Mouse (Mus musculus) retina, postnatal 1 day (tissue): ENCODE measurements around the gene Sh3kbp1.

ENCODE experiments used
- DNase-seq: peaks from one replicate; pipeline ENCODE4 v3.0.0-alpha.2; 2012

The Sh3kbp1 gene

DNA sequence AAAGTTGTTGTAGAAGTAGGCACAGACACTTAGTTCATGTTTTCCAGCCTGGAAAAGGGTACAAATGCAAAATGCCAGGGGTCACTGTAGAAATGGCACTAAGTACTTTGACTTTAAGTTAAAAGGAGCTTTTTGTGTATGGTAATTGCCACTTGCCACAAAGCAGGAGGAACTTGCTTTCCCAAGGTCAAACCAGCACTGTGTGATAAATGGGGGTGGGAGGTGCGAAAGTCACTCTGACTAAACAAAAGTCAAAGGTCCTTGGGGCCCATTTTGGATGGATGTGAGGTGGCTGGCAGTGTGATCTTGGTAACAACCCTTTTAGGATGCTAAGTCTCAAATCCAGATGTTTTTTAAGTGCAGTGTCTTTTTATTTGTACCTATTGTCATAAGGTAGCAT lies 316.5 kb downstream of the Sh3kbp1 start:
- no peak for DNase-seq

DNA sequence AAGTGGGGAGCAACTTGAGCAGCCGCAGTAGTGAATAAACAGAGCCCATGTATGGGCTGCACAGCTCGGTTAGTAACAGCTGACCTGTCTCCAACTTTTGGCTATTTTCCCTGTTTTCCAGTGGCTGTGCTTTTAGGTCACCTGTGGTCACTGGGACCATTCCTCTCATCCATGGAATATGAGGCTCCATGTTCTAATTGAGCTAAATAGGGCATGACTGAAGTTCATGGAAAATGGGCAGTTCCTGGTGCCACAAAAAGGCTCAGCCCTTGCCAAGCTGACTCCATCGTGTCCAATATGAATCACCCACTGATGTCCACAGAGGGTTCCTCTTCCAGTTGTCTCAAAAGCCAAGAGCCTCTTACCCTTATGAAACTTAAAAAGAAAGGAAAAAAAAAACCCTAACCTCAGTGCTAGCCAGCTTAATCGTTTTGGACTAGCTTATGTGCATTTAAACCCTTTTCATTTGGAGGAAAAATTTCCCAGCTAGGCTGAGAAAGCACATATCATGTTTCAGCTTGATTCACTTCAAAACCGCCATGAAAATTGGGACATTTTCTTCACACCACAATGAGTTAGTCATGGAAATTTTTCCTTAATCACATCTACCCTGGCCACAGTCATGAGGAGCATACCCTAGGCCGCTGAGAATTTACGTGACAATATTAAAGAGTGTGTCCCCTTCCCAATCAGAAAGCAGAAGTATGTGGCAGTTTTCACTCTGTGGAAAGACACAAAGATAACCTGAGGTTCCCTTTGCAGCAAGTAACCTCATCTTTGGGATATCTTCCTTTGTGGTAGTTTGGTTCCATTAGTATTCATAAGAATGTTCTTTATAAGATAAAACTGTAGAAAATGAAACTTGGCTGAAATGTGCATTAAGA lies 326.7 kb downstream of the Sh3kbp1 start:
- DNase-seq: no peak

DNA sequence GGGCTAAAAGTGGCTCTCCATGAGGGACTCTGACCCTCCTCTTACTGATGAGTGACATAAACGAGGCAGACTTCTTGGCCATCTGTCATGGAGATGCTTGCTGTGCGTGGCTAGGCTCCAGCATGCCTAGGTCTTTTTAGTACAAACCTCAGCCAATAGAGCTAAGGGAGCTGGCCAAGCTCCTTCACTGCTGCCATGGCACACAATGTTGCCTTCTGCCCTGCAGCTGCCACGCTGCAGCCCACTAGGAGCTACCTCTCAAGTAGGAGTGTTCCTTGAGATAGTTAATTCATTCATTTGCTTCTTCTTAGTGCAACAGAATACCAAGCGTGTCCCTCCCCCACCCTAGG lies 327.3 kb downstream of the Sh3kbp1 start:
- DNase-seq: no peak

DNA sequence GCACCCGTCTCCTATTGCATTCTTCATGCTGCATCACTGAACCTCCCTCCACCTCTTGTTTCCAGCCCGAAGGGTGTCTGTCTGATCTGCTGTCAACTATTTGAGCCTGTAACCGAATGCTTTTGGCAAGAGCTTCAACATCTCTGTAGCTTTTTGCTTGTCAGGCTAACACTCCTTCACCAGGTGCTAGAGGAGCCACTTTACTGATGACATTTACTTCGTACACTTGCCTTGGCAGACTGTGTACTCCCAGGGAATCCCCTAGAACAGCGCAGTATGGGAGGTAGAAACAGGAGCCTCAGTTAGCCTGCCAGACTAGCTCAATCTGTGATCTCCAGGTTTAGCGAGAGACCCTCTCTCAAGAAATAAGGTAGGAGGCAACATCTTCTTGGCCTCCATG lies 328.4 kb downstream of the Sh3kbp1 start:
- DNase-seq: no peak

DNA sequence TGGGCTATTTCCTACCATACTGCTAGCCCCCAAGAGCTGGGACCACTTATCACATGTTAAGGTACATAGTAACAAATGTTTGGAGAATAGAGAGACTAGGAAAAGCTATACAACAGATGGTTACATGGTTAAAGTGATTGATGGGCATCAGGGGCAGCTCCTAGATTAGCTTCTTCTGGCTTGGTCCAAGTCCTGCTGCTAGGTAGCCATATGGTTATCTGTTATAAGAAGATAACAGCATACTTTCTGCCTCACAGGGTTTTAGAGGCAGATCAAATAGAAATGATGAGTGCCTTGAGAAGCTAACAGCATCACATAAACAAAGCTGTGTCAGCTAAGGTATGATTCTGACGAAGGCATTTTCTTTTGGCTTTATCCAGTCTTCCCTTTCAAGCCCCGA lies 334.3 kb downstream of the Sh3kbp1 start:
- DNase-seq: no peak

DNA sequence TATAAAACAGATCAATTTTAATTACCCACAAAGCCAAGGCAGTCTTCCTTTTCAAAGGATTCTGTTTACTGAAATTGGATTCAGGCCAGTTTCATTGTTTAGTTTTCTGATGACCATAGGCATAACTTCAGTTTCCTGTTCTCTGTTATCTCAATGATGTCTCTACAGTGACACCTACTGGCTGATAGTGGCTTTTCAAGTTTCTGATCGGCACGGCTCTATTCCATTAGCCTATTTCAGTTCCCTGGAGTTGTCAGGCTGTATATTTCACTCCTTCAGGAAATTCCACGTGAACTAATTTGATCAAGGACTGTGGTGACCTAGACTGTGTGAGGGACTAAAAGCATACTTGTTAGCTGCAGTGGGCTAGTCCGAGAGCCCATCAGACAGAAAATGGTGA lies 336.2 kb downstream of the Sh3kbp1 start:
- peak; percentile 81 for DNase-seq

DNA sequence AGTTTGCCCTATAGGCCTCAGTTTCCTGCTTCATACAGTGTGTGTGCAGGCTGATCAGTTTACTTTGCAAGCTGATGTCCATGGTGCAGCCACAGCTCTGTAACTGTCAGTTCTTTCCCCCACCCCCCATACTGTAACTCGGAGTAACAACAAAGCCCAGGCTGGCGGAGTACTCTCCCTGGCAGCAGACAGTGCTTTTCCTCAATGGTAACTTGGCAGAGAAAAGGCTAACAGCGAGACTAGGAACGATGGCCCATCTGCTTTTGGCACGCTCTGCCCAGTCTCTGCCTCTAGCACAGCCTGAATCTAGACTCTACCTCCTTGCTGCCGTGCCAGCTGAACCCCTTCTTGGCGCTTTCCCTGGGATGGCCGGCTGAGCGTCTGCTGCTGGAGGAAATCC lies 336.9 kb downstream of the Sh3kbp1 start:
- DNase-seq: no peak

DNA sequence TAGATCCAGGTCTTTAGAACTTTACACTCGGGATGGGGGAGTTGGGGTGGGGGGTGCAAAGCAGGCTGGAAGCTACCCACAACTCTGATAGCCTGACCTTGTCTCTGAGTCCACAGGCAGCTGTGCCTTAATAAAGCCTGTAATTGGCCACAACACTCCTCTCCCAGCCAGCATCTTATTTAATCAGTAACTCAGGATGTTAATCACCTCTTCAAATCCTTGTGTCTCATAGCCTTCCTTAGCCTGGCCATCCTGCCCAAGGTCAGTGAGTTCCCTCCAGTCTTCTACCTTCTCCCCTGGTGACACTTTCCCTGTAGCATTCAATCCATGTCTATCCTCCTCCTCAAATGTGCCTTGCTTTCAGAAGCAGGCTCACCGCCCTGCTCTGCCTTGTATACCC lies 342.0 kb downstream of the Sh3kbp1 start:
- DNase-seq: no peak

DNA sequence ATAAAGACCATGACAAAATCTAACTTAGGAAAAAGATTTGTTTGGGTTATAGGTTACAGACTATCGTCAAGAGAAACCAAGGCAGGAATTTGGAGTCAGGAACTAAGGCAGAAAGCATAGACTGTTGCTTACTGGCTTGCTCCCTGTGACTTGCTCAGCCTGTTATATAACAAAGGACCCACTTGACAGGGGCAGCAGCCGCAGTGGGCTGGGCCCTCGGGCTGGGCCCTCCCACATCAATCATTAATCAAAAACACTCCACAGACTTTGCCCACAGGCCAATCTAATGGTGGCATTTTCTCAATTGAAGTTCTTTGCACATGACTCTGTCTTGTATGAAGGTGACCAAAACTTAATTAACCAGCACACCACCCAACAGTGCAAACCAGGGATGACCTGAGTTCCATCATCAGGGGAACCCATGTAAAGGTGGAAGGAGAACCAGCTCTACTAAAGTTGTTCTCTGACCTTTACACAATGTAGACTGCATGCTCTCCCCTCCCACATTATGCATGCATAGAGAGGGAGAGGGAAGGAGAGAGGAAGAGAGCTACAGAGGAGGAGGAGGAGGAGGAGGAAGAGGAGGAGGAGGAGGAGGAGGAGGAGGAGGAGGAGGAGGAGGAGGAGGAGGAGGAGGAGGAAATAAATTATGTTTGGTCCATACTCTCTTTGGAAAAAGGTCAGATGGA lies 344.2 kb downstream of the Sh3kbp1 start:
- no peak for DNase-seq

DNA sequence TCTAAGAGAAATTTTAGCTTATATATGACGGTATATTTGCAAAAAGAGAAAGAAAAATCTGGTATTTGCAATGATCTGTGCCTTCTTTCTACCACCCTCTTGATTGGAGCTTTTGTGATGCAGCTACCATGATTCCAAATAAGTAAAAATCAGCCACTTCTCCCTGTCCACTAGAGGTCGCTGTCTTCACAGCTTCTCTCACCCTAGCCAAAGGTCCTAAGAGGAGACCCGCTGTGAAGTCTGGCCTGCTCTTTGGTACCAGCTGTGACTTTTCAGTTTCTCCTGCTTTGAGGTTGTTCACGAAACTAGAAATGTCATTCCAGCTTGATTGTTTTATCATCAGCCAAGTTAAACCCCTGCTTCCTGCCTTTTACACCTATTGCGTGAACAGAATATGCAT lies 346.7 kb downstream of the Sh3kbp1 start:
- DNase-seq: peak; percentile 70

DNA sequence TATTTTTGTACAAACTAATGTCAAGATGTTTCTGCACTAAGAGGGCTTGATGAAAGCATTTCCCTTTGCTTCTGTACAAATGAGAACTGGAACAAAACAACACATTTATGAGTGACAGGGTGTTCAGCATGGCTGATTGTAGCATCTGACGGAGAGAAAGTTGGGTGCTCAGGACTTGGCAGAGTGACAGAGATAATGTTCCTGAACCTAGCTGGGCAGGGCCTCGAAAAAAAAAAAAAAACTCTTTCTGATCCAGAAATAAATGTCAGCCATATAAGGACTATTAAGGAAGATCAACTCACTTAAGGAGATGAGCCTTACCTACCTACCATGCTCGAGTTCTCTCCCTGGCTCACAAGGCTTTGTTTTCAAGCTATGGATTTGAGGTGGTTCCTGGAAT lies 349.2 kb downstream of the Sh3kbp1 start:
- no peak for DNase-seq

DNA sequence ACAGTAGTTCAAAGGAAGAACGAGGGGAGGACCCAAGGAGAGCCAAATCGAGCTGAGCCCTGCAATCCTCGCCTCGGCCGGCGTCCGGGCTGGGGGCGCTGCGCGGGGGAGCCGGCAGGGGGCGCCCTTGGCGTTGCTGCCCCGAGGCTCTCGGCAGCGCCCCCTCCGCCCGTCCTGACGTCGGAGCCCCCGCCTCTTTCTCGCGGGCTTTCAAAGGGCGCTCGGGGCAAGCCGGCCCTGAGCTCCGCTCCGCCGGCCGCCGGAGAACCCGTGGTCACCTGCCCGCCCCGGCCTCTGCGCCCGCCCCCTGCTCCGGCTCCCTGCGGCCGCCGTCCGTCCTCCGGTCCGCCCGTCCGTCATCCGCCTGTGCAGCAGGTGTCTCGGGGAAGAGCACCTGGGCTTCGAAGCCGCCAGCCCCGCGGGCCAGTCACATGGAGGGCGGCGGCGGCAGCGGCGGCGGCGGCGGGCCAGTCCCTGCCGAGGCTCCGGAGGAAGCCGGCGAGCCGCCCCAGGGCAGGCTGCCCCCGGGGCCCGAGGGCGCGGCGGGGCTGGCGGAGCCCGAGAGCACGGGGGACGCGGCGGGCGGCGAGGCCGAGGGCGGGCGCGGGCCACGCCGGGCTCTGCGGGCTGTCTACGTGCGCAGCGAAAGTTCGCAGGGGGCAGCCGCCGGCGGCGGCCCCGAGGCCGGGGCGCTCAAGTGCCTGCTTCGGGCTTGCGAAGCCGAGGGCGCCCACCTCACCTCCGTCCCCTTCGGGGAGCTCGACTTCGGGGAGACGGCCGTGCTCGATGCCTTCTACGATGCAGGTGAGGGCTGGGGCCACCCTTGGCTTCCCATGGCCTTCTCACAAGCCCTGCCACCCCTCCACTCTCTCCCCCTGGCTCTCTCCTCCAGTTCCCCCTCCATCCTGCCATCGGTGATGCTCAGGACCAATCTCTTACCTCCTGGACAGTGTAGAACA lies 361.2 kb downstream of the Sh3kbp1 start, which contains the start of gene Map3k15:
Gene Map3k15 (plus strand): TSS at position 432 of the 959 bp plus-strand sequence.
- peak; percentile 73 for DNase-seq

DNA sequence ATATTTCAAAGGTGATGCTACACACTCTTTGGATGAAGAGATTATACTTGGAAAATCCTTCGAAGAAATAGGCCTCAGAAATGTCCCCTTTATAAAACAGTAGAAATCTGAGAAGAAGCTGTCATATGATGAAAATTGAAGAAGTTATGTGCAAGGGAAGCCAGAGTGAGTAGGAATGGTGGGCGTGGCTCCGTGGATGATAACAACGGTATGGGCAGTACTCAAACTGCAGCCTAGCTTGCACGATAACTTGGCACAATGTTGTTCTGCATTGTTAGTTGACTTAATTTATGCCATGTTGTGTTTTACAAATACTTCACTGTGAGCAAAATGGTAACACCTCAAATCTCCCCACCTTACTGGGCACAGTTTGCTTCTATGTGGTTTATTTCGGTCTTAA lies 368.7 kb downstream of the Sh3kbp1 start:
- no peak for DNase-seq
